Mouse (Mus musculus) gastrocnemius, postnatal 4 days (tissue): ENCODE data around the gene Acot4. TPM values are rescaled to one million over a fixed set of nuclear protein-coding genes. Genes with fewer than 3 reads are reported as not detected.
"Not testable (repeated sequence)": the region's sequence is repeated elsewhere in the genome, so short reads cannot be mapped to it uniquely, and the experiment has no call there.

Experiments
- DNase-seq, 2 experiments: peaks; one replicate each; pipeline ENCODE4 v3.0.0; 2021 to 2022; ENCODE audit warnings: low spot score in 2 of 2, mixed read lengths in 2 of 2
- total RNA-seq, 2 experiments: library from RNA; stranded (reverse); gene quantifications; 2 replicates each; pipeline ENCODE4 v1.2.3; 2021

Gene Acot4
- total RNA-seq, 2 experiments from 2014 or later: 0.32 to 0.93 TPM

DNA sequence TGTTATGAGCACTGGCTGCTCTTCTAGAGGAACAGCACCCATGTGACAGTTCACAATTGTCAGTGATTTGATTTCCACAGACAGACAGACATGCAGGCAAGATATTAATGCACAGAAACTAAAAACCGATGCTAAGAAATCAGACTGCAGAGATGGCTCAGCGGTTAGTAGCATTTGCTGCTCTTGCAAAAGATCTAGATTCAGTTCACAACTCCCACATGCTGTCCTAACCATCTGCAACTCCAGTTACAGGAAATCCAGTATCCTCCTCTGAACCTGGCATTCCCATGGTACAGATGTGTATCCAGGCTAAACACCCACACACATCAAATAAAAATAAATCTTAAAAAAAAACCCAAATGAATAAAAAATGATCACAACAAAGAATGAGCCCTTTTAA lies 33.5 kb downstream of the Acot4 start:
- DNase-seq: no peak

DNA sequence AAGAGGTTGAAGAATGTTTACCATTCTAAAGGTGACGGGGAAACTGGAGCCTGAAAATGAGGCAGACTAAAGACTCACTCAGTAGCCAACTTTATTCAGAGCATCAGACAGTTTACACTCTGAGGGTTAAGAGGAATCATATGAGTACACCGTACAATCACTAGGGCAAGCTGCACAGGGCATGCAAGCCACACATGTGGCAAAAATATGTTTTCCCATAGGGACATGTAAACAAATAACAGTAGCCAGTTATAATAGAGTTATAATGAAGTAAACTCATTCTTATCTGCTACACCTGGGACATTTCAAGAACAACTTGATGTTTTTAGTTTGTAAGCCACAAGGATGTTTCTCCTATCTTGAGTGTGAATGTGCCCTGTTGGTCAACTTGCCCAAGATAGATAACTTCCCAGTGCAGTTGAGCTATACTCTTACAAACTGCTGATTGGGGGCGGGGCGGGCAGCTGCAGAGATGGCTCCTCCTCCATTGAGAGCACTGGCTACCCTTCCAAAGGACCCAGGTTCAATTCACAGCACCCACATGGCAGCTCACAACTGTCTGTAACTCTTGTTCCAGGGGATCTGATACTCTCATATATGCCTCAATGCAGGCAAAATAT lies 39.3 kb downstream of the Acot4 start:
- DNase-seq: no peak

DNA sequence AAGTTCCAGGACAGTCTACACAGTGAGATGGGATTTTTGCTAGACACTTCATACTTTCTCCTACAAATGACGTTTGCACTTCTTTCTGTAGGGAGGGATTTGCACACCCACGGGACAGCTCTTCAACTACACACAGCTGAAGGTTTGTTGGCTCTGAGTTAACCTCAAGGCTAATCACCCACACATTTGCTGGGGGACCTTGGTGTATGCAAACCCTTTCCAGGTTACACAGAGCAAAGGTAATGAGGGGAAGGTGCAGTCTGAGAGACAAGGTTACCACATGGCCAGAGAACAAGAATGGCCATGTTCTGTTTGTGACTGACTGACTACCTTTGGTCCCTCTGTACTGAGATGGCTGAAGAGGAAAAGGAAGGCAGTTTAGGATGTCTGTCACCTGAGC lies 45.7 kb downstream of the Acot4 start:
- DNase-seq: no peak

DNA sequence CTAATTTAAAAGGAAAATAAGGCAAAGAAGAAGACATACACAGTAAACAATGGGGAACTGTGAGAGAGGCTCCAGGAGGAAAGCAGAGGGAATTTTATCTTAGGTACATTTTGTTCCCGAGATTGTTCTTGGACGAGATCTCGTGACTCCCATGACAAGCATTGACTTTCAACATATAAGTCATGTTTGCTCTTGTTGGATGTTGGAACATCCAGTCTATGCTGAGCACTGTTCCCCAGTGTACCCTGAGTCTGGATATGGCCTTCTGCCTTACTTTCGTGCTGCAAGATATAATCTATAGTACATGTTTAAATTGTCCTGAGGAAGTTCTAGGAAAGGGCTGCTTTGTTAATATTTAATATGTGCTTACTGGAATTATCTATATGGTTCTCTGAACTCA lies 46.4 kb downstream of the Acot4 start:
- no peak for DNase-seq

DNA sequence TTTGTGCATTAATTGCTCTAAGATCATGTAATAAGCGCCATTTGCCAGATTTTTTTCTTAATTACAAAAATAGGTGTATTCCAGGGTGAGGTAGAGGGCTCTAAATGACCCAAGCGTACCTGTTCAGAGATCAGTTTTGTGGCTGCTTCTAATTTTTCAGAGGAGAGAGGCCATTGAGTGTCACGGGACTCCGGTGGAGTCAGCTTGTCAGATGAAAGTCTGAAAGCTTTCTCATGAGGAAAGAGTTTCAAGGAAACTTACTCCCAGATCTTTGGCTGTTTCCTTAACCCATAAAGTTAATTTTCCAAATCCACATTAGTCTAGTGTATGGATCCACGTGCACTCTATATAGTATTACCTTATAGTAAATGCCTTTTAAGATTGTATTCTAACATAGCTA lies 56.5 kb downstream of the Acot4 start:
- not testable (repeated sequence) for DNase-seq

Other genes with a start within 250 kb of the Acot4 start
- 10 to 100 TPM; 26.5 to 28.8 TPM for gene Numb, start 116.4 kb upstream of the Acot4 start, total RNA-seq
- 1 to 10 TPM; 5.6 to 6.2 TPM for gene Riox1, start 87.8 kb upstream of the Acot4 start, total RNA-seq
- not detected for gene Heatr4, start 53.5 kb upstream of the Acot4 start, total RNA-seq
- 10 to 100 TPM; 20.4 to 24.4 TPM for gene Acot2, start 50.5 kb upstream of the Acot4 start, total RNA-seq
- 10 to 100 TPM; 18.4 to 21.5 TPM for gene Acot1, start 28.9 kb upstream of the Acot4 start, total RNA-seq
- gene Gm49366, start 556 bp downstream of the Acot4 start, total RNA-seq: not detected
- not detected for gene Acot3, start 13.8 kb downstream of the Acot4 start, total RNA-seq
- under 1 TPM; 0.21 to 0.34 TPM for gene Acot5, start 30.9 kb downstream of the Acot4 start, total RNA-seq
- gene Acot6, start 62.3 kb downstream of the Acot4 start, total RNA-seq: 1 to 10 TPM; 3.2 to 4.3 TPM
- 10 to 100 TPM; 10.2 to 14.8 TPM for gene Dnal1, start 76.0 kb downstream of the Acot4 start, total RNA-seq
- gene Pnma1, start 110.1 kb downstream of the Acot4 start, total RNA-seq: under 1 TPM; 0.54 to 0.81 TPM
- gene Elmsan1, start 180.5 kb downstream of the Acot4 start, total RNA-seq: 10 to 100 TPM; 22.0 to 23.3 TPM
- 10 to 100 TPM; 50.8 to 58.1 TPM for gene Ptgr2, start 246.9 kb downstream of the Acot4 start, total RNA-seq